Mouse (Mus musculus) CD4-positive naive resting alpha-beta T cell, adult 76 days (primary cell): ENCODE results near the gene Gimap5. TPM values are rescaled to one million over a fixed set of nuclear protein-coding genes. Genes with fewer than 3 reads are reported as not detected.

ENCODE experiments used
- total RNA-seq: library from RNA; stranded (reverse); gene quantifications from one replicate; pipeline ENCODE4 v1.2.4, GENCODE M21; 2023

The Gimap5 gene
- total RNA-seq, result 149 TPM

DNA sequence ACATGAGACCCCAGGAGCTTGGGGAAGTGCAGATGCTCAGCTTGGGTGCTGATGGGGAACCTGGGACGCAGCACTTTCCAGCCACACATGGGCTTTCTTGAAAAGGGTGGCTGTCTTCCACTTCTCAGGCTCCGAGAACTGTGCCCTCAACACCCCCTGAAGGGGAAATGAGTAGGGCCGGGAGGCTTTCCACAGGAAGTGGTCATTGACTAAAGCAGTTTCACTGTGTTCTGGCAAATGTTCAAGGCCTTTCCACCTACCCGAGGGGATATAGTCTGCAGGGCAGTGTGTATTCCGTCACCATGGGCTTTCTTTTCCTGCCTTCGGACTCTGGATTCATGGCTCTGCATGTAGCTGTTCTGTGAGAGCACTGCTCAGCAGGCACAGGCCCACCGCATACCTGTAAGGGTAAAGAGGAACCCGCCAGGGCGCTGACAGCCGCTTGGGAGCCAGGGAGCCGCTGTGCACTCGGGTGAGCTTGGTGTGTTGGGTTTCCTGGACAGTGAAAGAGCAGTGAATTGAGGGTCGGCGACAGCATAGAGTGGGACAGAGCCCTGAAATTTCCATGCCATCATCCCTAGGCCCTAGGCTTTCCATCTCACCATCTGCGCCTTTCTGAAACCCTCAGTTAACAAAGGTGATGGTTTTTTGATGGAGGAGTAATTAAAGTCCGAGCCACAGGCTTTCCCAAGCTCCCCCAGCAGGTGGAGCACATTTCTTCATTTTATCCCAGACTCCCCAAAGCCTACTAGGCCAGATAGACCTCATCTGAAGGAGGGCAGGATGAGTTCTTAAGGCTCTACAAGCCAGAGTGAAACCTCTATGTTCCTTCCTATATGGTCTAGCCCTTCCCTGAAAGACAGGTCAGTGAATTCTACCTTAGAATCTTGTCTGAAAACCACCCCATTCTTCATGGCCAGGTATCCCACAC lies at the start of gene Gimap5:
TSS of gene Gimap5 (plus strand) at position 239 of the 931 bp plus-strand sequence.

DNA sequence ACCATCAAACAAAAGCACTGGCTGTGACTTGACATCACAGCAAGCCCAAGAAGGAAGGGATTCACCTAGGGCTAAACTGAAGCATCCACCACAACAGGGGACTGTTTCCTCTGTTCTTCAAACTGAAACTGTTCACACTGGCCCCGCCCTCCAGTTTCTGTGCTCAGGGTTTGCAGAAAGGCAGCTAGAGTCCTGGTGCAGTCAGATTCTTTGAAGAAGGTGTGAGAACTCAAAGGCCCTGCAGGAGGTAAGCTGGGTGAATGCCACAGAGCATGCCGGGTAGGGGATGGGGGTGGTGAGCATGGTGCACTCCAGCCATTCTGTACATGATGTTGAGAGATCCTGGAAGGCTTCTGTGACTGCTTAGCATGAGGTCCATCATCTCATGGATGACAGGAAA lies 27.5 kb upstream of the Gimap5 start, which contains the start of the genes Gm28053 and Gimap7:
TSS of gene Gm28053 (plus strand) at position 153 of the 400 bp plus-strand sequence.
TSS of gene Gimap7 (plus strand) at position 167 of the 400 bp plus-strand sequence.

DNA sequence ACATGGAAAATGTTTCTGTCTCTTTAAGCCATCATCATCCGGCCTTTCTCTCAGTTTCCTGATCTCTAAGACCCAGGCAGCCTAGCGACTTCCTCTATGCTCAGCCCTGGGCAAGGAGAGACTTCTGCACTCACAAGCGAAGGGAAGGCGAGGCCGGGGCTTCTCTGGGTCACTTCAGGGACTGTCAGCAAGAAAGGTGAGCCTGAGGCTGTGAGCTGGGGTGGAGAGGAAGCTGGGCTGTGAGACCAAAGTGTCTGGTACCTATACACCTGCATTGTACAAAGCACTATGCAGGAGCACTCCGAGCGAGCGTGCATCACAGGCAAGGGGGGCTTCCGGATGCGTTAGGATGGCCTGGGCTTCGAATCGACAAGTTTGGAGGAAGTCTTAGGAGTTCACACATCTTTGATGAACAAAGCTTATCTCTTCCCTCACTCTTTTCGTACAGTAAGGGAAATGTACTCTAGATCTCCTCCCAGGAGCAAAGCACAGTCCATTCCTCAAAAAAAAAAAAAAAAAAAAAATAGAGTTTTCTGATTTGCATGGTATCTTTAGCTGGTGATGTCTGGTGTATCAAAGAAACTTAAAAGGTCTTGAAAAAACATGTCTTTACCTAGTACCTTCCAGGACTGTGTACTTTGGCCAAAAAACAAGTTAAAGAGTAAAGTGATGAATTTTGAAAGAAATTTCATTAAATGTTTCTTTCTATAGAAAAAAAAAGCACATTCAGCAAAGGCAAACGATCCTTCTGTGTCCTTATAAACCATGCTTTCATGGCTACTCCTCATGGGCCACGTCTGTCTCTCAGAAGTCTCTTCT lies 6.8 kb upstream of the Gimap5 start, which contains the start of gene Gimap1:
TSS of gene Gimap1 (plus strand) at position 94 of the 819 bp plus-strand sequence.

DNA sequence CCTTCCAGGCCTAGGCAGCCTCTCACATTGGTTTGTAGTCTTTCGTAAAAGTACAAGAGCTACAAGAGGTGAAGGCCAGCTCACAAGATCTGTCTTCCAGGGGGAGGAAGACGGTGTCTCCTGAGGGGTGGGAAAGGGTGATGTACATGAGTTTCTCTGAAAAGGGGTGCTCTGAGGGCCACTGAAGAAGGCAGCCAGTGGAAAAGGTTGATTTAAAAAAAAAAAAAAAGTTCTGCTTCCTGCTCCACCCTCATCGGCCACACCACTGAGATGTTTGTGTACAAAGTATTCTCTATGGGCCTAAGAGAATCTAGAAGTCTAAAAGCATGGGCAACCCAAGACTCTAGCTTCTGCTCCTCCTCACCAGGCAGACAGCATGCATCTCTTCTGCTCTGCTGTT lies 24.7 kb downstream of the Gimap5 start, which contains the start of gene Gimap3:
TSS of gene Gimap3 (minus strand) at position 156 of the 400 bp plus-strand sequence.

Other genes with a start within 250 kb of the Gimap5 start
- gene Atp6v0e2, start 208.6 kb upstream of the Gimap5 start, total RNA-seq, result 0.82 TPM
- 28.3 TPM for gene Lrrc61, start 191.4 kb upstream of the Gimap5 start, total RNA-seq
- gene Rarres2, start 173.4 kb upstream of the Gimap5 start, total RNA-seq, result 1.6 TPM
- gene Gm45021, start 156.6 kb upstream of the Gimap5 start, total RNA-seq, result not detected
- gene Repin1, start 152.3 kb upstream of the Gimap5 start, total RNA-seq, result 1.8 TPM
- gene Gm44965, start 152.3 kb upstream of the Gimap5 start, total RNA-seq, result not detected
- gene Zfp775, start 144.1 kb upstream of the Gimap5 start, total RNA-seq, result 4.5 TPM
- gene AI854703, start 119.4 kb upstream of the Gimap5 start, total RNA-seq, result 0.67 TPM
- gene Gimap8, start 99.0 kb upstream of the Gimap5 start, total RNA-seq, result 164 TPM
- 220 TPM for gene Gimap9, start 70.1 kb upstream of the Gimap5 start, total RNA-seq
- 451 TPM for gene Gimap4, start 61.6 kb upstream of the Gimap5 start, total RNA-seq
- 2,802 TPM for gene Gimap6, start 38.0 kb upstream of the Gimap5 start, total RNA-seq
- 19.9 TPM for gene Gm28053, start 27.6 kb upstream of the Gimap5 start, total RNA-seq
- gene Gimap7, start 27.6 kb upstream of the Gimap5 start, total RNA-seq, result 38.9 TPM
- gene Gimap1, start 7.1 kb upstream of the Gimap5 start, total RNA-seq, result 149 TPM
- gene Gimap3, start 24.7 kb downstream of the Gimap5 start, total RNA-seq, result 598 TPM
- 3.6 TPM for gene Tmem176a, start 94.7 kb downstream of the Gimap5 start, total RNA-seq
- gene Tmem176b, start 95.3 kb downstream of the Gimap5 start, total RNA-seq, result 7.2 TPM
- gene Aoc1, start 126.7 kb downstream of the Gimap5 start, total RNA-seq, result not detected
- gene 1600015I10Rik, start 183.7 kb downstream of the Gimap5 start, total RNA-seq, result not detected
- not detected for gene Doxl2, start 228.8 kb downstream of the Gimap5 start, total RNA-seq
- gene Svs1, start 240.7 kb downstream of the Gimap5 start, total RNA-seq, result not detected